Mouse (Mus musculus) cerebellum, adult 2 months (tissue): Measurements from ENCODE around the gene Dido1.

Experiments used
- CTCF ChIP-seq: fragments of 200-500 bp; IDR thresholded peaks from 2 replicates; pipeline ENCODE4 v1.5.1; 2011; ENCODE audit warnings: low read depth, mild to moderate bottlenecking, control low read depth, low read length, moderate library complexity, borderline replicate concordance; ENCODE audit not compliant: insufficient read depth
- POLR2A ChIP-seq: fragments of 200-500 bp; IDR thresholded peaks from 2 replicates; pipeline ENCODE4 v1.6.1; 2011; ENCODE audit warnings: low read length, control low read depth, borderline replicate concordance; ENCODE audit not compliant: insufficient read depth

DNA sequence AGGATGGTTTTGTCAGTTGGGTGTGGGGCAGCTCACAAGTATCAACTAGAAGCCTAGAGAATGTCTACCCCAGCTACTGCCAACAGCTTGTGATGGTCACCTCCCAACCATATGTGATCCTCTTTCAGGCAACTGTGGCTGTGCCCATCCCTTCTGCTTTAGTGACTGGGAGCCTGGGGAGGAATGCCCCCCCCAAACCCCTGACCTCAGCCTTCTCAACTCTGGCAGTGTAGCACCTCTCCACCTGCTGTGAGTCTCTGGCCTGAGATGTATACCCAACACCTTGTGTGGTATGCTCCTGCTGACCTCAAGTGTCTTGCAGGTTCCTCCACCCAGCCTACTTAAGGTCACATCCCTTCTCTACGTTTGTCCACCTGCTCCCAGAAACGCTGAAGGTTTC is 14.1 kb upstream of the Dido1 start:
- no peak for TF ChIP-seq POLR2A
- TF ChIP-seq CTCF: no peak
